Mouse (Mus musculus) embryonic facial prominence, embryonic 11.5 days (tissue): ENCODE data around the gene Adamtsl4. TPM values are rescaled to one million over a fixed set of nuclear protein-coding genes. Genes with fewer than 3 reads are reported as not detected.

Experiments
- ATAC-seq: fragments of 200-750 bp; cut with Nextera tagmentation; replicated peaks from 2 replicates; pipeline ENCODE4 v1.8.0; 2017; ENCODE audit warnings: low read depth; ENCODE audit not compliant: insufficient number of reproducible peaks, low FRiP score, low TSS enrichment
- DNase-seq: peaks from one replicate; pipeline ENCODE4 v3.0.0-alpha.2; 2015; ENCODE audit warnings: low spot score
- H3K27ac ChIP-seq: fragments of 300-500 bp; sonication (generic); replicated peaks from 2 replicates; pipeline ENCODE4 v1.5.1; 2014; ENCODE audit warnings: mild to moderate bottlenecking, low read depth, low read length, control low read depth
- H3K27me3 ChIP-seq: fragments of 300-500 bp; sonication (generic); 2 replicates; pipeline ENCODE4 v1.6.1; 2014; ENCODE audit warnings: mild to moderate bottlenecking, low read length, moderate library complexity, mixed read lengths; ENCODE audit not compliant: control insufficient read depth, insufficient read depth
- H3K36me3 ChIP-seq: fragments of 300-500 bp; sonication (generic); replicated peaks from 2 replicates; pipeline ENCODE4 v1.6.1; 2014; ENCODE audit warnings: low read depth, mild to moderate bottlenecking, low read length, moderate library complexity, mixed read lengths; ENCODE audit not compliant: control insufficient read depth, insufficient read depth
- H3K4me1 ChIP-seq: fragments of 300-500 bp; sonication (generic); 2 replicates; pipeline ENCODE4 v1.6.1; 2014; ENCODE audit warnings: low read length, mixed read lengths; ENCODE audit not compliant: control insufficient read depth, insufficient read depth
- H3K4me2 ChIP-seq: fragments of 300-500 bp; sonication (generic); 2 replicates; pipeline ENCODE4 v1.6.1; 2014; ENCODE audit warnings: low read depth, mild to moderate bottlenecking, control low read depth, low read length, moderate library complexity
- H3K4me3 ChIP-seq: fragments of 300-500 bp; sonication (generic); 2 replicates; pipeline ENCODE4 v1.5.1; 2014; ENCODE audit warnings: low read depth, low read length, control low read depth
- H3K9ac ChIP-seq: fragments of 300-500 bp; sonication (generic); replicated peaks from 2 replicates; pipeline ENCODE4 v1.6.1; 2014; ENCODE audit warnings: mild to moderate bottlenecking, control low read depth, low read length
- H3K9me3 ChIP-seq: fragments of 300-500 bp; sonication (generic); replicated peaks from 2 replicates; pipeline ENCODE4 v1.6.1; 2016; ENCODE audit warnings: mild to moderate bottlenecking, low read length, inconsistent platforms, mixed read lengths; ENCODE audit not compliant: control insufficient read depth
- WGBS: fragments of 180-500 bp; shearing (Covaris S2); extraction: QIAGEN DNeasy Blood & Tissue Kit; methylation state at CpG from one replicate; pipeline ENCODE4 v1.1.7; 2014; 5-methylcytosine and 5-hydroxymethylcytosine counted together
- polyA plus RNA-seq: library from polyadenylated mRNA; unstranded; fragments of >200 nt; fragmentation: Nextera tagmentation; extraction: Ambion mirVana; gene quantifications from 2 replicates; pipeline ENCODE4 v1.2.1, GENCODE M21; 2014

Adamtsl4 gene
- polyA plus RNA-seq, 1 experiment from 2014 or later = 0.55 TPM

DNA sequence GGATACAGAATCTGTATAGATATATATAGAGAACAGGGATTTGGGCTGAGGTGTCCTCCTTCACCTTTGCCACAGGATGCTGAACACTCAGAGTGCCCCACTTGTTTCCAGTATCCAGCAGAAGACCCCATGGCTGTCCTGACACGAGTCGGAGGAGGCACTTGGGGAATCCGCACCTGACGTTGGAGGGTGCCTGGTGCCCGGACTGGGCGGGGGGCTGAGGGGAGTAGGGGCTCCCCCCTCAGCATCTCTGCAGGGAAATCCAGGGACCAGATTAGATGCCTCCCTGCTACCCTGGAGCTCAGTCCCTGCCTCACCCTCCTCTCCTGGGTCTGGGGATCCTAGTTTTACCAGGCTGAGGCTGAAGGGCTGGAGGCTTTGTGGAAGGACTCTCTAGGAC lies 7.0 kb downstream of the Adamtsl4 start:
- H3K4me2 ChIP-seq = no peak overlapping the region; the same call in 1 of the 2 replicates
- 83% methylated on average over 6 of the region's 6 CpGs for WGBS
- DNase-seq (no peak), ATAC-seq (no peak)
- H3K9ac ChIP-seq = no peak overlapping the region
- no peaks in the 10 kb centered on the region for H3K27me3 ChIP-seq
- H3K4me1 ChIP-seq = peaks cover 2% of the 10 kb centered on the region
- H3K4me3 ChIP-seq = no peak overlapping the region
- H3K27ac ChIP-seq = no peak overlapping the region
- no peaks in the 10 kb centered on the region; the same call in 1 of the 2 replicates for H3K36me3 ChIP-seq
- H3K9me3 ChIP-seq = no peaks in the 10 kb centered on the region

GRCm38 (mm10) chr3:95679551-95679950 lies 8.2 kb downstream of the Adamtsl4 start:
- Histone ChIP-seq H3K4me1 (peaks cover 5% of the 10 kb centered on the region), H3K9me3 (no peaks in the 10 kb centered on the region), H3K36me3 (no peaks in the 10 kb centered on the region; the same call in 1 of the 2 replicates), H3K27me3 (no peaks in the 10 kb centered on the region), H3K27ac (no peak overlapping the region), H3K9ac (no peak overlapping the region), H3K4me3 (no peak overlapping the region), H3K4me2 (no peak overlapping the region)
- no peak for ATAC-seq
- WGBS = 94% methylated on average over 8 of the region's 8 CpGs
- no peak for DNase-seq

- 85% methylated on average over 19 of the region's 19 CpGs for WGBS
- no peaks in the 10 kb centered on the region for H3K27me3 ChIP-seq
- ATAC-seq (no peak), DNase-seq (no peak)
- H3K27ac ChIP-seq = no peak overlapping the region
- no peaks in the 10 kb centered on the region; the same call in 1 of the 2 replicates for H3K36me3 ChIP-seq
- no peak overlapping the region for H3K4me3 ChIP-seq
- no peak overlapping the region for H3K9ac ChIP-seq
- no peak overlapping the region for H3K4me2 ChIP-seq
- H3K4me1 ChIP-seq = peaks cover 14% of the 10 kb centered on the region
- no peaks in the 10 kb centered on the region for H3K9me3 ChIP-seq
These were observed 10.2 kb downstream of the Adamtsl4 start for GRCm38 (mm10) chr3:95677420-95678090.

DNA sequence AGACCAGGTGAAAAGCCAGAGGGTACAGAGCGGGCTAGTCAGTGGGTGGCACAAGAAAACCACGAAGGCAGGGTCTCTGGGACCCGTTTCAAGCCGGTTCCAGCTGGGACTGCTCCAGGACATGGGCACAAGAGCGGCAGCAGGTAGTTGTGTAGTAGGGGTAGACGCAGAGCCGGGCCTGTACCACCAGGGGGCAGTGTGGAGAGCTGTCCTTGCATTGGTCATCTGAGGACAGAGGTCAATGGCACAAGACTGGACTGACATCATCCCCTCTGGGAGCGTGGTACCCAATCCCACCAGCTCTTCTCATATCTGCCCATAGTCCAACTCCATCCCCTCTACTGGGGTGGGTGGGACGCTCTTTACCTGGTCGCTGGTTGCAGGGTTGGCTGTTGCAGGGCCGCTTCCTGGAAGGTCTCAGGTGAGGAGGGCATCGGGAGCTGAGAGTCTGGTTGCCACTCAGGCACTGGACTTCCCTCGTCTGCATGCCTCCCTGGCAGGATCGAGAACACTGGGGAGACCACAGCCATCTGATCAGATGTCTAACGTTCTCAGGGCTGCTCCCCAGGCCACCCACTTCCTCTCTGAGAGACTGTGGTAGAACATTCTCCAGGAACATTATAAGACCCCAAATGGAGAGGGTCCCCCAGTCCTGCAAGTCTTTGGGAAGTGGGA lies 10.8 kb downstream of the Adamtsl4 start:
- Histone ChIP-seq H3K4me2 (no peak overlapping the region), H3K4me3 (no peak overlapping the region), H3K9me3 (no peaks in the 10 kb centered on the region), H3K36me3 (no peaks in the 10 kb centered on the region; the same call in 1 of the 2 replicates), H3K27ac (no peak overlapping the region), H3K9ac (no peak overlapping the region), H3K4me1 (peaks cover 14% of the 10 kb centered on the region), H3K27me3 (no peaks in the 10 kb centered on the region)
- 57% methylated on average over 15 of the region's 15 CpGs for WGBS
- DNase-seq = peak; percentile 62
- ATAC-seq = no peak

DNA sequence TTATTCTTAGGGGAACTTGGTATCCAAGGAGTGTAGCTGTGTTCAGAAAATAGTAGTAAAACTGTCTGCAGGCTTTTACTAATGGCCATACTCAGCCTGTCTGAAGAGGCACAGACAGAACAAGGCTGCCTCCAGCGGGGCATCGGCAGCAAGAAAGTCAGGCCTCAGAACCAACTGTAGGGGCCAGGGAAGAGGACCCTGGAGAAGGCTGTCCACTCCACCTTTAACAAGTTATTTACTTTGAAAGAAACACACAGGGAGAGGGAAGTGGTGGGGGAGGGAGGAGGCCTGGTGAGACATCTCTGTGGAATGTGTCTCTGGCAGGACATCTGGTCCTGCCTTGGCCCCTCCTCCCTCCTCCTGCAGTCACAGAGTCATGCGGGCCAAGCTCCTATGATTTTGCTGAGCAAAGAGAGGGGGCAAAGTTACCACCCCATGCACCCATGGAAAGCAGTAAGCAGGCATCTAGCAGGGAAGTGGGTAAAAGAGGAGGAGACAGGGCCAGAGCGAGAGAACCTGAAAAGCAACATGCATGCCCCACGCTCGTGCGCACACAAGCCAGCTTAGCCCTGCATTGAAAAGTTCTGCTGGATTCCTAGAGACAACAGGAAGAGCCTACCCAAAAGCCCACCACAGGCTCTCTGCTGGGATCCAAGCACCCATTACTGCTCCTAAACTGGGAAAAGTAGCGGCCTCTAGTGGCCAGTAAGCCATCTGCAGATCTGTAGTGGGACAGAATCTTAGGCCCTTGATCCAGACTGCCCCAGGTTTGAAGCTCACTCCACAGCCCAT lies 12.2 kb downstream of the Adamtsl4 start:
- Histone ChIP-seq H3K27ac (peak overlapping the region; percentile 73; the same call in 1 of the 2 replicates), H3K27me3 (no peaks in the 10 kb centered on the region), H3K4me1 (peaks cover 14% of the 10 kb centered on the region), H3K9ac (peak overlapping the region; percentile 32), H3K4me3 (no peak overlapping the region), H3K4me2 (no peak overlapping the region), H3K36me3 (no peaks in the 10 kb centered on the region; the same call in 1 of the 2 replicates), H3K9me3 (no peaks in the 10 kb centered on the region)
- WGBS = 24% methylated on average over 7 of the region's 8 CpGs
- no peak for ATAC-seq
- DNase-seq = peak; percentile 83

- ATAC-seq = no peak
- Histone ChIP-seq H3K9me3 (no peaks in the 10 kb centered on the region), H3K4me1 (peaks cover 14% of the 10 kb centered on the region), H3K4me2 (no peak overlapping the region), H3K27ac (peak overlapping the region; percentile 73), H3K27me3 (no peaks in the 10 kb centered on the region), H3K9ac (peak overlapping the region; percentile 32), H3K36me3 (no peaks in the 10 kb centered on the region; the same call in 1 of the 2 replicates), H3K4me3 (no peak overlapping the region)
- no peak for DNase-seq
- WGBS = 19% methylated on average over 6 of the region's 6 CpGs
These were observed 12.9 kb downstream of the Adamtsl4 start for GRCm38 (mm10) chr3:95674812-95675211.

DNA sequence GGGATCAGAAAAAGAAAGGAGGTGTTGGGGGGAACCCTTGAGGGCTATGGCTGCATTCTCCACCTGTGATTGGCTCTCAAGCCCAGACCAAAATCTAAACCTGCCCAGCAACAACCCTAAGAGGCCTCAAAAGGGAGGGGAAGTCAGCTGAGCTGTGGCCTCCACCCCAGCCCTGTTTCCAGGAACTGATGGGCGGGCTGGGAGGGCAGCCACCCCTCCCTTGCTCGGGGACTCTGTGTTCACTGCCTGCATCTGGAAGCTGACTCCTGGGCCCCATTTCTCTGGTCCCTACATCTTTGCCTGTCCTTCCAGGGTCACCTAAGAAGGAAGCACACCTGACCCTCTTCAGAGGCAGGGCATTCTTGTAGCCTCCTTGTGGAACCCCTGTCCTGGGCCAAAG lies 13.5 kb downstream of the Adamtsl4 start:
- H3K27ac ChIP-seq = peak overlapping the region; percentile 73
- DNase-seq = peak; percentile 77
- H3K9ac ChIP-seq = peak overlapping the region; percentile 39; the same call in 1 of the 2 replicates
- H3K4me2 ChIP-seq = no peak overlapping the region; the same call in 1 of the 2 replicates
- H3K4me3 ChIP-seq = no peak overlapping the region
- peaks cover 14% of the 10 kb centered on the region for H3K4me1 ChIP-seq
- H3K36me3 ChIP-seq = no peaks in the 10 kb centered on the region; the same call in 1 of the 2 replicates
- ATAC-seq = peak; percentile 46
- 15% methylated on average over 2 of the region's 2 CpGs for WGBS
- no peaks in the 10 kb centered on the region for H3K27me3 ChIP-seq
- no peaks in the 10 kb centered on the region for H3K9me3 ChIP-seq
